Mouse (Mus musculus) myocyte (in vitro differentiated cells): Measurements from ENCODE around the gene S1pr5. TPM values are rescaled to one million over a fixed set of nuclear protein-coding genes. Genes with fewer than 3 reads are reported as not detected.

Experiments used
- H3K27me3 ChIP-seq: one replicate; pipeline ENCODE4 v1.6.1; 2011; ENCODE audit not compliant: control insufficient read depth, insufficient read depth, insufficient read length
- H3K36me3 ChIP-seq: one replicate; pipeline ENCODE4 v1.6.1; 2011; ENCODE audit not compliant: control insufficient read depth, insufficient read depth
- H3K4me2 ChIP-seq: one replicate; pipeline ENCODE4 v1.6.1; 2011; ENCODE audit warnings: low read depth, control low read depth
- H3K4me3 ChIP-seq: one replicate; pipeline ENCODE4 v1.5.1; 2011; ENCODE audit warnings: mild to moderate bottlenecking, control low read depth, moderate library complexity
- H3K79me2 ChIP-seq: one replicate; pipeline ENCODE4 v1.6.1; 2011; ENCODE audit not compliant: control insufficient read depth, insufficient read depth
- H3ac ChIP-seq: one replicate; pipeline ENCODE4 v1.6.1; 2011; ENCODE audit not compliant: control insufficient read depth, insufficient read length
- CEBPB ChIP-seq: IDR thresholded peaks from 2 replicates; pipeline ENCODE4 v1.6.1; 2011; ENCODE audit warnings: mild to moderate bottlenecking, moderate library complexity; ENCODE audit not compliant: poor library complexity, insufficient read depth, severe bottlenecking
- USF1 ChIP-seq: IDR thresholded peaks from one replicate; pipeline ENCODE4 v1.6.1; 2011; ENCODE audit warnings: low read depth, mild to moderate bottlenecking, control low read depth, moderate library complexity
- polyA plus RNA-seq: library from polyadenylated mRNA; unstranded; fragments of >200 nt; fragmentation: generic; extraction: Trizol; gene quantifications from one replicate; pipeline ENCODE4 v1.2.1, GENCODE M21; 2012; ENCODE audit warnings: missing spikeins

Gene S1pr5
- polyA plus RNA-seq, 1 experiment = 0.22 TPM

DNA sequence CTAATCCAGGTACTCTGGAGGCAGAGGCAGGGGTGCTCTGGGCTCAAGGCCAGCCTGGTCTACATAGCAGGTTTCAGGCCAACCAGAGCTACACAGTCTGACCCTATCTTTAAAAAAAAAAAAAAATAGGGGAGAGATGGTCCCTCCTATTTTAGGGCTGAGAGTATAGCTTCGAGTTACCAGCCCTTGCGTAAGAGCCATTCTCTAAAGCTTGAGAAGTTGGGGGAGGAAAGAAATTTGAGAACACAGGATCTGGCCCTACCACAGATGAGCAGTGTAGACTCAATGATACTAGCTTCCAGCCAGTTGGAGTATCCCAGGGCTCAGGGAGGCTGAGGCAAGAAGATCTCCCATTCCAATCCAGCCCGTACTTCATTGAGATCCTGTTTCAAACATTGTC is 54.5 kb downstream of the S1pr5 start:
- no peaks in the 10 kb centered on the region for H3K36me3 ChIP-seq
- no peaks in the 10 kb centered on the region for H3K27me3 ChIP-seq
- H3K4me3 ChIP-seq = no peak overlapping the region
- TF ChIP-seq USF1 (no peak), CEBPB (0 out of 2 replicates have a peak, but pooled peaks have one; percentile 16)
- H3K4me2 ChIP-seq = no peak overlapping the region
- H3K79me2 ChIP-seq = no peaks in the 10 kb centered on the region
- H3ac ChIP-seq = no peak overlapping the region

Other genes with a start within 250 kb of the S1pr5 start
- 110 TPM for gene Mrpl4, start 245.7 kb downstream of the S1pr5 start, polyA plus RNA-seq
- 0.06 TPM for gene Icam1, start 232.5 kb downstream of the S1pr5 start, polyA plus RNA-seq
- 0.73 TPM for gene Icam4, start 219.1 kb downstream of the S1pr5 start, polyA plus RNA-seq
- 0.25 TPM for gene Icam5, start 216.4 kb downstream of the S1pr5 start, polyA plus RNA-seq
- gene Zglp1, start 181.3 kb downstream of the S1pr5 start, polyA plus RNA-seq = 0.26 TPM
- 0.42 TPM for gene Gm49373, start 175.3 kb downstream of the S1pr5 start, polyA plus RNA-seq
- gene Fdx1l, start 174.8 kb downstream of the S1pr5 start, polyA plus RNA-seq = 75.0 TPM
- gene Gm38431, start 156.4 kb downstream of the S1pr5 start, polyA plus RNA-seq = 2.2 TPM
- 24.6 TPM for gene Raver1, start 156.4 kb downstream of the S1pr5 start, polyA plus RNA-seq
- gene Tyk2, start 117.2 kb downstream of the S1pr5 start, polyA plus RNA-seq = 11.4 TPM
- gene Cdc37, start 98.5 kb downstream of the S1pr5 start, polyA plus RNA-seq = 288 TPM
- gene Pde4a, start 82.7 kb downstream of the S1pr5 start, polyA plus RNA-seq = 3.6 TPM
- gene Keap1, start 9.1 kb downstream of the S1pr5 start, polyA plus RNA-seq = 34.1 TPM
- 39.8 TPM for gene Atg4d, start 16.9 kb upstream of the S1pr5 start, polyA plus RNA-seq
- gene Kri1, start 39.5 kb upstream of the S1pr5 start, polyA plus RNA-seq = 31.4 TPM
- 53.2 TPM for gene Cdkn2d, start 43.0 kb upstream of the S1pr5 start, polyA plus RNA-seq
- not detected for gene Ap1m2, start 63.9 kb upstream of the S1pr5 start, polyA plus RNA-seq
- 173 TPM for gene Slc44a2, start 72.3 kb upstream of the S1pr5 start, polyA plus RNA-seq
- gene Ilf3, start 119.4 kb upstream of the S1pr5 start, polyA plus RNA-seq = 56.6 TPM
- 55.3 TPM for gene Qtrt1, start 163.4 kb upstream of the S1pr5 start, polyA plus RNA-seq
- 157 TPM for gene Dnm2, start 176.5 kb upstream of the S1pr5 start, polyA plus RNA-seq